Mouse (Mus musculus): ENCODE measurements around the gene Lrp5. TPM values are rescaled to one million over a fixed set of nuclear protein-coding genes. Genes with fewer than 3 reads are reported as not detected.
A peak's percentile ranks its signal among the peaks of the same experiment; 100 is the strongest.

Lrp5 gene
- polyA plus RNA-seq, 1 experiment from 2014 or later: 5.2 TPM

GRCm38 (mm10) chr19:3708078-3709012 lies 22.0 kb upstream of the Lrp5 start, which contains the start of gene 1810055G02Rik:
1810055G02Rik (plus strand) TSS chr19:3708293.
- under 1% methylated on average over 61 of the region's 61 CpGs for whole genome bisulfite sequencing
- H3K27ac ChIP-seq: peak within 1 kb of the TSS; percentile 91
- DNase-seq (ENCODE audit: low spot score): peak; percentile 99

DNA sequence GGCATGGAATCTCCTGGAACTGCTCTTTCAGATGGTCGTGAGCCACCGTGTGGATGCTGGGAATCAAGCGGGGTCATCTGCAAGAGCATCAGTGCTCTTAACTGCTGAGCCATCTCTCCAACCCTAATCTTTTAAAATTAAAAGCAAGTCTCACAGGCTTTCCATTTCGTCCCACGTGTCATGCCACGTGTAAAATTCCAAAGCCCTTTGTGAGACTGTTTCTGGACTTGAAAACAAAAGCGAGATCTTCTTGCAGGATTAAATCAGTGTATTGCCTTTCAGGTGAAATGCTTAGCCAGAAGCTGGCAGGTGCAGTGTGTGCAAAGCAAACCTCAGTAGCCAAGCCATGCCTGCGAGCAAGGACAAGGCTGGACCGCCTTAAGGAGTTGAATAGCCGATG lies 21.2 kb upstream of the Lrp5 start:
- Histone ChIP-seq H3K36me3 (peaks cover 6% of the 10 kb centered on the region), H3K27me3 (ENCODE audit: insufficient read depth, poor library complexity, severe bottlenecking) (no peaks in the 10 kb centered on the region), H3K27ac (peak overlapping the region; percentile 91), H3K9me3 (no peaks in the 10 kb centered on the region), H3K4me1 (peaks cover 16% of the 10 kb centered on the region), H3K4me3 (peak overlapping the region; percentile 88)
- DNase-seq (ENCODE audit: low spot score): no peak
- 37% methylated on average over 10 of the region's 10 CpGs for WGBS

More at GRCm38 (mm10) chr19:3708078-3709012, 22.0 kb upstream of the Lrp5 start, which contains the start of gene 1810055G02Rik:
- Histone ChIP-seq H3K36me3 (peaks cover 6% of the 10 kb centered on the region), H3K4me3 (peak within 1 kb of the TSS; percentile 88), H3K4me1 (peaks cover 16% of the 10 kb centered on the region), H3K9me3 (no peaks in the 10 kb centered on the region), H3K27me3 (ENCODE audit: insufficient read depth, poor library complexity, severe bottlenecking) (no peaks in the 10 kb centered on the region)

- H3K4me3 ChIP-seq: no peak overlapping the region
- WGBS: 38% methylated on average over 1 of the region's 1 CpGs
- no peak for DNase-seq (ENCODE audit: low spot score)
- H3K27ac ChIP-seq: no peak overlapping the region
- no peaks in the 10 kb centered on the region for H3K27me3 ChIP-seq (ENCODE audit: insufficient read depth, poor library complexity, severe bottlenecking)
- peaks cover 16% of the 10 kb centered on the region for H3K4me1 ChIP-seq
- H3K9me3 ChIP-seq: no peaks in the 10 kb centered on the region
- H3K36me3 ChIP-seq: peaks cover under 1% of the 10 kb centered on the region; the same call in 1 of the 2 replicates
These were observed 19.9 kb upstream of the Lrp5 start for GRCm38 (mm10) chr19:3706258-3706657.

GRCm38 (mm10) chr19:3702460-3702859 lies 16.1 kb upstream of the Lrp5 start:
- peaks cover 5% of the 10 kb centered on the region; the same call in 1 of the 2 replicates for H3K27me3 ChIP-seq (ENCODE audit: insufficient read depth, poor library complexity, severe bottlenecking)
- no peak overlapping the region for H3K4me3 ChIP-seq
- H3K4me1 ChIP-seq: peaks cover 2% of the 10 kb centered on the region; the same call in 1 of the 2 replicates
- no peaks in the 10 kb centered on the region for H3K9me3 ChIP-seq
- WGBS: 86% methylated on average over 4 of the region's 4 CpGs
- no peak overlapping the region for H3K27ac ChIP-seq
- no peak for DNase-seq (ENCODE audit: low spot score)
- no peaks in the 10 kb centered on the region for H3K36me3 ChIP-seq

DNA sequence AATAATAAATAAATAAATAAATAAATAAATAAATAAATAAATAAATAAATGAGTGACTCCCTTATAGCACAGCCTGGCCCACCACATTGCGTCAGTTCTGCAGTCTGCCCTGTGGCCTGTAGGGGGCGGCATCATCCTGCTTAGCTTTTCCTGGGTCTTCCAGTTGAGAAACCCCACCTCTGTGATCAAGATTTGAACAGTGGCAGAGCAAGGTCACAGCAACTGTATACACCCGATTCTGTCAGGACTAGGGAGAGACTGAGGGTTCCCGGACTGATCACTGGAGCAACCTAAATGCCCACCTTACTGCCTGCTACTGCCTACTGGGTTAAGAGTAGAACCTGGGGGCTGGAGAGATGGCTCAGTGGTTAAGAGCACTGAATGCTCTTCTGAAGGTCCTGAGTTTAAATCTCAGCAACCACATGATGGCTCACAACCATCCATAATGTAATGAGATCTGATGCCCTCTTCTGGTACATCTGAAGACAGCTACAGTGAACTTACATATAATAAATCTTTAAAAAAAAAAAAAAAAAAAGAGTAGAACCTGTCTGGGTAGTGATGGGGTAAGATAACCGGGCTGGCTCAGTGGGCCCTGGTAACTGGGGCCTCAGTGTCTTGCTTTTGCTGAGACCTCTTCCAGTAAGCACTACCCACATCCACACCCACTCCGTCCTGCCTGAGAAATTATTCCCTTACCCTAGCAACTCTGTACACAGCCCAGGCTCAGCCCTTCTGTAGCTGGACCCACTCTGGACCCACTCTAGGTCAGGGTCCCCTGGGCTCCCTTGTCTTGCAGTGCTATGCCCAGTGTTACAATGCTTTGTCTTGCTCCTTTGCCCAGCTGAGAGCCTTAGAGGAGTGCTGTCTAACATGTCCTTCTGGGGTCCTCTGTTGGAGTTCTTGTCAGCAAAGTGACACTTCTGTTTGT lies 13.4 kb upstream of the Lrp5 start:
- DNase-seq (ENCODE audit: low spot score): peak; percentile 84
- no peak overlapping the region for H3K27ac ChIP-seq
- H3K4me1 ChIP-seq: no peaks in the 10 kb centered on the region
- H3K36me3 ChIP-seq: no peaks in the 10 kb centered on the region
- WGBS: 37% methylated on average over 6 of the region's 6 CpGs
- H3K9me3 ChIP-seq: no peaks in the 10 kb centered on the region
- peaks cover 5% of the 10 kb centered on the region; the same call in 1 of the 2 replicates for H3K27me3 ChIP-seq (ENCODE audit: insufficient read depth, poor library complexity, severe bottlenecking)
- H3K4me3 ChIP-seq: no peak overlapping the region

GRCm38 (mm10) chr19:3698035-3698434 lies 11.7 kb upstream of the Lrp5 start:
- H3K9me3 ChIP-seq: no peaks in the 10 kb centered on the region
- no peaks in the 10 kb centered on the region for H3K4me1 ChIP-seq
- no peaks in the 10 kb centered on the region for H3K36me3 ChIP-seq
- H3K27ac ChIP-seq: no peak overlapping the region
- peaks cover 5% of the 10 kb centered on the region; the same call in 1 of the 2 replicates for H3K27me3 ChIP-seq (ENCODE audit: insufficient read depth, poor library complexity, severe bottlenecking)
- 83% methylated on average over 7 of the region's 7 CpGs for WGBS
- H3K4me3 ChIP-seq: no peak overlapping the region
- no peak for DNase-seq (ENCODE audit: low spot score)

GRCm38 (mm10) chr19:3695976-3696375 lies 9.6 kb upstream of the Lrp5 start:
- Histone ChIP-seq H3K27me3 (ENCODE audit: insufficient read depth, poor library complexity, severe bottlenecking) (peaks cover 5% of the 10 kb centered on the region; the same call in 1 of the 2 replicates), H3K4me1 (no peaks in the 10 kb centered on the region), H3K36me3 (no peaks in the 10 kb centered on the region), H3K4me3 (no peak overlapping the region), H3K9me3 (no peaks in the 10 kb centered on the region), H3K27ac (no peak overlapping the region)
- 90% methylated on average over 8 of the region's 8 CpGs for WGBS
- DNase-seq (ENCODE audit: low spot score): no peak

DNA sequence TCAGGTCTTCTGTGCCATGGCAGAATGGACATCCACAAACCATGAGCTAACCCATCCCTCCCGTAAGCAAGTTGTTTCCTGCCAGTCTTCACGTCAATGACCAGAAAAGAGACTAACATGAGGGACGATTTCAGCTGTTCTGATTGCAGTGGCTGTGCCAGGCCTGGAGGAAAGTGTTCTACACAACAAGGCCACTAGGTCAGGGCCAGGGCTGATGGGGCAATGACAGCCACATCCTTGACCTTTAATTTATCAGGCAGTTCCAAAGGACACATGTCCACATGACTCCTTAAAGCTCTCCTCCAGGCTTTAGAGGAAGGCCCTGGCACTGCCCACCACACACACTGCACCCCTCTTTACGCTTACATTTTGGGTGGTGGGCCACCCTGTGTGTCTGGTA lies 9.1 kb upstream of the Lrp5 start:
- WGBS: 79% methylated on average over 4 of the region's 4 CpGs

DNA sequence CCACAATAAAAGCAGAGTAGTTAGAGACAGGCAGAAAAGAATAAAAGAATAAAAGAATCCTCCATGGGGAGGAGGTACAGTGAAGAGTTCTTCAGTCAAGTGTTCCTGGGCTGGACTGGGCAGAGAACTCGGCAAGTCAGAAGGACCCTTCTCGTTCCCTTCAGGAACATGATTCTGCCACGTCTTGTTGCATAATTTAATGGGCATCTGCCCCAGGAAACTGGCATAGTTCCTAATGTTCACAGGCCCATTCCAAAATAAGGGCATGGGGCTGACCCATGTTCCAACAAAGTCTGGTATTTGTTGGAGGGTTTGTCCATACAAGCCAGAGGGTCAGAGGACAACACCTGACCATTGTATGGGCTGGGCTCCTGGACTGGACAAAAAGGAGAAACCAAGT lies 8.6 kb upstream of the Lrp5 start:
- Histone ChIP-seq H3K27ac (no peak overlapping the region), H3K9me3 (no peaks in the 10 kb centered on the region), H3K36me3 (no peaks in the 10 kb centered on the region), H3K4me1 (no peaks in the 10 kb centered on the region), H3K27me3 (ENCODE audit: insufficient read depth, poor library complexity, severe bottlenecking) (no peaks in the 10 kb centered on the region), H3K4me3 (no peak overlapping the region)
- DNase-seq (ENCODE audit: low spot score): no peak
- WGBS: 86% methylated on average over 3 of the region's 3 CpGs

More for the DNA sequence above, 9.1 kb upstream of the Lrp5 start:
- H3K4me3 ChIP-seq: no peak overlapping the region
- no peaks in the 10 kb centered on the region for H3K4me1 ChIP-seq
- H3K27me3 ChIP-seq (ENCODE audit: insufficient read depth, poor library complexity, severe bottlenecking): peaks cover 2% of the 10 kb centered on the region; the same call in 1 of the 2 replicates
- no peaks in the 10 kb centered on the region for H3K9me3 ChIP-seq
- DNase-seq (ENCODE audit: low spot score): no peak
- H3K27ac ChIP-seq: no peak overlapping the region
- no peaks in the 10 kb centered on the region for H3K36me3 ChIP-seq

- Histone ChIP-seq H3K4me3 (no peak overlapping the region), H3K27me3 (ENCODE audit: insufficient read depth, poor library complexity, severe bottlenecking) (no peaks in the 10 kb centered on the region), H3K9me3 (no peaks in the 10 kb centered on the region), H3K27ac (no peak overlapping the region), H3K36me3 (no peaks in the 10 kb centered on the region), H3K4me1 (no peaks in the 10 kb centered on the region)
- no peak for DNase-seq (ENCODE audit: low spot score)
- 78% methylated on average over 2 of the region's 2 CpGs for WGBS
These were observed 8.1 kb upstream of the Lrp5 start for GRCm38 (mm10) chr19:3694476-3694875.

DNA sequence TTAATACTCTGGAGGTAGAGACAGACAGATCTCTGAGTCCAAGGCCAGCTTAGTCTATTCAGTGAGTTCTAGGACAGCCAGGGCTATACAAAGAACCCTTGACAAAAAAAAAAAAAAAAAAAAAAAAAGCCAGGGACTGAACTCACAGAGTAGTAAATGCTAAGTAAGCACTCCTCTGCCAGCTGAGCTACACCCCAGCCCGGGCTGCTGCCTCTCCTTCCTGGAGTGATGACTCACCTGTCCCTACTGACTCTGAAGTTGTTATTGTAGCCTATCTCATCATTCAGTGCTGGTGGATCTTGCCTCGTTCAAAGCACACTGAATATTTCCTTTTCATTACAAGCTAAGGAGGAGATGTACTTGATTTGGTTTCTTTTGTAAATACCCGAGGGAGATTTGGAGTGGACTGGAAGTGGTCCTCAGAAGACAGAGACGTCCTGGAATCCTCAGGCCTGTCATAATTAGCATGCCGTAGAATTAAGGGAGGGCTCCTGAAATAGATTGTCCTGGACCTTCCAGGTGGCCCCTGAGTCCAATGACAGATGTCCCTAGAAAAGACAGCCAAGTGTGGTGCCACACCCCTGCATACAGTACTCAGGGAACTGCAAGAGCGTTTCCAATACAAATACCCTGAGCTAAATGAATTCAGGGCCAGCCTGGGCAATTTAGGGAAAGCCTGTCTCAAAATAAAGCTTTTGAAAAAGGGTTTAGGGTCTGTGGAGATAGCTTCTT lies 6.2 kb upstream of the Lrp5 start:
- no peak overlapping the region for H3K4me3 ChIP-seq
- 47% methylated on average over 6 of the region's 6 CpGs for WGBS
- H3K27ac ChIP-seq: no peak overlapping the region
- H3K27me3 ChIP-seq (ENCODE audit: insufficient read depth, poor library complexity, severe bottlenecking): no peaks in the 10 kb centered on the region
- DNase-seq (ENCODE audit: low spot score): no peak
- H3K36me3 ChIP-seq: no peaks in the 10 kb centered on the region
- H3K4me1 ChIP-seq: peaks cover 6% of the 10 kb centered on the region
- H3K9me3 ChIP-seq: no peaks in the 10 kb centered on the region

DNA sequence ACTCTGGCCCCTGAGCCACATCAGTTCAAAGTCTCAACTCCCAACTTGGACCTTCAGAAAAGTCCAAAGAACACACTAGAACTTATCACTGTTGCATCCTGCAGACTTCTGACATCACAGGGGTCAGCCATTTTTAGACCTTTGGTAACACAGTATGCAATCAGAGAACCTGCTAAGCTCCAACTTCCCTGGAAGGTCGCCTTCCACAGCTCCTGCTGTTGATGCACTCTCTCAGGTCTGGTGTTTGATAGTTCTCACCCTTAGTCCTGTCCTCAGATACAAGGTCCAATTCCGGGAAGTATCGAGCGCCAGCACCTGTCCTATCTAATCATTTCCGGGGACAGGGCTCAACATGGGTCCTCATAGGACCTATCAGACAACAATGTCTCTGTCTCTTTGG lies 5.0 kb upstream of the Lrp5 start:
- WGBS: 79% methylated on average over 5 of the region's 5 CpGs
- H3K27ac ChIP-seq: no peak overlapping the region
- H3K27me3 ChIP-seq (ENCODE audit: insufficient read depth, poor library complexity, severe bottlenecking): no peaks in the 10 kb centered on the region
- H3K9me3 ChIP-seq: no peaks in the 10 kb centered on the region
- H3K36me3 ChIP-seq: no peaks in the 10 kb centered on the region
- DNase-seq (ENCODE audit: low spot score): no peak
- no peak overlapping the region for H3K4me3 ChIP-seq
- H3K4me1 ChIP-seq: peaks cover 18% of the 10 kb centered on the region

Data from heart, embryonic 10.5 days (tissue).